Mouse (Mus musculus) Patski (cell line): ENCODE measurements at regions not wholly inside any gene's neighbourhood (a gene's known extent, or its start where the extent isn't known, plus 50 kb on each side); places are given as distances from the start of the nearest gene placed in this dataset.

Experiments used
- ATAC-seq: fragments of 100-300 bp; one replicate; pipeline ENCODE4 v1.8.0; 2021
- CTCF ChIA-PET: fragments of 350-600 bp; sonication (Branson Sonifier 250); formaldehyde crosslinking; loops from one replicate; lab custom pipeline; 2022; ENCODE audit warnings: inconsistent platforms; lab: Charles Lee
- POLR2A ChIA-PET: fragments of 350-600 bp; sonication (Branson Sonifier 250); formaldehyde crosslinking; loops from one replicate; lab custom pipeline; 2022; ENCODE audit warnings: antibody characterized with exemption, inconsistent platforms; lab: Charles Lee
- DNase-seq: peaks from one replicate; pipeline ENCODE4 v3.0.0-alpha.2; 2011; ENCODE audit warnings: low read depth, low spot score
- H3K27me3 ChIP-seq: fragments of 371-371 bp; one replicate; pipeline ENCODE4 v1.5.1; 2021
- CTCF ChIP-seq: fragments of 100-300 bp; IDR thresholded peaks from one replicate; pipeline ENCODE4 v1.5.1; 2021
- in situ Hi-C: fragments of 300-500 bp; cut with MboI; formaldehyde crosslinking; loops from 3 replicates; pipeline ENCODE4 v1.11.1; 2018; ENCODE audit warnings: low pct_unique_long_range_greater_than_20kb, mixed read lengths

GRCm38 (mm10) chr19:26507986-26508385, 96.9 kb upstream of the Smarca2 start:
- TF ChIP-seq CTCF = no peak
- no peak for DNase-seq
- no peak for ATAC-seq
- ChIA-PET POLR2A (no interaction called here), CTCF (no interaction called here)
- in situ Hi-C loops = no loop called here
- peaks cover 43% of the 10 kb centered on the region for H3K27me3 ChIP-seq

GRCm38 (mm10) chr19:26508616-26509015, 96.2 kb upstream of the Smarca2 start:
- no peak for TF ChIP-seq CTCF
- ATAC-seq (peak; percentile 36), DNase-seq (no peak)
- CTCF ChIA-PET = interaction anchor here (0.7 kb wide), 1 partner anchor 8 kb away, joined by 3 read pairs; no protein-coding TSS in a partner anchor
- POLR2A ChIA-PET = no interaction called here
- H3K27me3 ChIP-seq = peaks cover 38% of the 10 kb centered on the region
- in situ Hi-C loops = no loop called here

- H3K27me3 ChIP-seq = peaks cover 37% of the 10 kb centered on the region
- CTCF ChIA-PET = interaction anchor here (0.7 kb wide), 1 partner anchor 8 kb away, joined by 3 read pairs; no protein-coding TSS in a partner anchor
- POLR2A ChIA-PET = no interaction called here
- ATAC-seq (no peak), DNase-seq (no peak)
- in situ Hi-C loops = no loop called here
- TF ChIP-seq CTCF = no peak
Observed at GRCm38 (mm10) chr19:26509240-26509639, 95.6 kb upstream of the Smarca2 start.

- in situ Hi-C loops = no loop called here
- CTCF ChIA-PET = interaction anchor here (0.9 to 1.2 kb wide), 2 partner anchors 9 to 11 kb away, joined by 3 read pairs; no protein-coding TSS in a partner anchor
- TF ChIP-seq CTCF = no peak
- DNase-seq (no peak), ATAC-seq (no peak)
- peaks cover 40% of the 10 kb centered on the region for H3K27me3 ChIP-seq
- POLR2A ChIA-PET = no interaction called here
Observed at GRCm38 (mm10) chr19:26510185-26510584, 94.7 kb upstream of the Smarca2 start.

- DNase-seq = no peak
- peak; percentile 50 for TF ChIP-seq CTCF
- no peak for ATAC-seq
- in situ Hi-C loops = no loop called here
- H3K27me3 ChIP-seq = peaks cover 47% of the 10 kb centered on the region
- ChIA-PET CTCF (no interaction called here), POLR2A (no interaction called here)
Observed at GRCm38 (mm10) chr19:26510887-26511286, 94.0 kb upstream of the Smarca2 start.

GRCm38 (mm10) chr19:26511756-26512155, 93.1 kb upstream of the Smarca2 start:
- in situ Hi-C loops = no loop called here
- ChIA-PET CTCF (no interaction called here), POLR2A (interaction anchor here (0.6 kb wide), 1 partner anchor 351 kb away, joined by 3 read pairs; no protein-coding TSS in a partner anchor)
- DNase-seq = no peak
- H3K27me3 ChIP-seq = peaks cover 51% of the 10 kb centered on the region
- ATAC-seq = no peak
- TF ChIP-seq CTCF = no peak

GRCm38 (mm10) chr19:26524583-26524982, 80.3 kb upstream of the Smarca2 start:
- DNase-seq = no peak
- in situ Hi-C loops = no loop called here
- ChIA-PET POLR2A (no interaction called here), CTCF (no interaction called here)
- no peak for ATAC-seq
- no peak for TF ChIP-seq CTCF
- H3K27me3 ChIP-seq = peaks cover 62% of the 10 kb centered on the region

GRCm38 (mm10) chr19:26531390-26531789, 73.5 kb upstream of the Smarca2 start:
- POLR2A ChIA-PET = interaction anchor here (0.7 kb wide), 1 partner anchor 36 kb away, joined by 5 read pairs; no protein-coding TSS in a partner anchor
- CTCF ChIA-PET = no interaction called here

GRCm38 (mm10) chr19:26532509-26532908, 72.3 kb upstream of the Smarca2 start:
- ChIA-PET POLR2A (no interaction called here), CTCF (no interaction called here)
- in situ Hi-C loops = no loop called here
- TF ChIP-seq CTCF = no peak
- DNase-seq = no peak
- no peak for ATAC-seq
- peaks cover 43% of the 10 kb centered on the region for H3K27me3 ChIP-seq

More at GRCm38 (mm10) chr19:26531390-26531789, 73.5 kb upstream of the Smarca2 start:
- ATAC-seq (no peak), DNase-seq (no peak)
- in situ Hi-C loops = no loop called here
- TF ChIP-seq CTCF = no peak
- H3K27me3 ChIP-seq = peaks cover 54% of the 10 kb centered on the region

- H3K27me3 ChIP-seq = peaks cover 47% of the 10 kb centered on the region
- no peak for TF ChIP-seq CTCF
- no peak for DNase-seq
- POLR2A ChIA-PET = no interaction called here
- in situ Hi-C loops = no loop called here
- ATAC-seq = no peak
- CTCF ChIA-PET = no interaction called here
Observed at GRCm38 (mm10) chr19:26545671-26546070, 59.2 kb upstream of the Smarca2 start.

- H3K27me3 ChIP-seq = peaks cover 45% of the 10 kb centered on the region
- ChIA-PET POLR2A (no interaction called here), CTCF (no interaction called here)
- in situ Hi-C loops = no loop called here
- no peak for DNase-seq
- TF ChIP-seq CTCF = no peak
- ATAC-seq = no peak
Observed at GRCm38 (mm10) chr19:26547522-26547921, 57.3 kb upstream of the Smarca2 start.
